Mouse (Mus musculus): ENCODE measurements around the gene Itpkb.

GRCm38 (mm10) chr1:180289788-180290187 lies 40.5 kb upstream of the Itpkb start:
- TF ChIP-seq CTCF (IDR thresholded peaks at IDR 0.05; ENCODE audit: extremely low read depth, insufficient read depth, low read length): no peak
- no peak for TF ChIP-seq POLR2A (IDR thresholded peaks at IDR 0.05; ENCODE audit: extremely low read depth, insufficient read depth, low read length)

Data from cortical plate, adult 2 months (tissue).